ENCODE assay signal across 27 mouse cellular contexts in the genomic region with DNA sequence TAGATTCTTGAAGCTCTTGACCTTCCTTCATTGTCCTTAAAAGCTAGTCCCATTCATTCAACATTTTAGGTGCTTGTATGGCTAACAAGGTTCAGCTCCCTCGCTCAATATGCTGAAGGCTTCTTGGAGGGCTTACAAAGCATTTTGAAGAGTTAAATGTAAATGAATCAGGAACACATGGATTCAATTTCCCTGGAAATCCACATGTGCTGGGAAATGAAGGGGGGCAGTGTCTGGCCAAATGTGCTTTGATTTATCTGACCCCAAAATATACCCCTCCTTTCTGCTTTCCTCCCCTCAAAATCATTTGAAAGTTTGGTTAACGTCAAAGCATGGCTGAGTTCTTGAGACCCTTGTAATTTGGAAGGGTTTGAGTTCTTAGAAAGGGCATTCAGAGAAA.
A peak's percentile ranks its signal among the peaks of the same experiment; 100 is the strongest.
DNase-seq lines count a peak whose midpoint lies in the region; ATAC-seq and TF ChIP-seq lines count a peak whose summit lies in the region.
"Had no signal": no experiment of that assay in that cellular context is flagged by ENCODE, and none has a peak within 500 bp of the region (broad histone marks: within the 10 kb centered on the region; RNA-seq: fewer than 3 reads in every experiment).

No protein-coding gene starts in this region.

- H3K27ac ChIP-seq in hindbrain, embryonic 11.5 days (ENCODE audit: low read depth, low read length), result no peak overlapping the region
- H3K27ac ChIP-seq in hindbrain, embryonic 13.5 days, result no peak overlapping the region
- H3K27ac ChIP-seq in embryonic facial prominence, embryonic 11.5 days (replicated peaks; ENCODE audit: low read depth, low read length), result peak overlapping the region; percentile 65
- H3K27ac ChIP-seq in limb, embryonic 14.5 days (replicated peaks; ENCODE audit: low read depth, low read length), result no peak overlapping the region
- no peak overlapping the region for H3K27ac ChIP-seq in midbrain, embryonic 13.5 days
- H3K27ac ChIP-seq: hindbrain, embryonic 12.5 days; left cerebral cortex, adult 2 months; liver, embryonic 12.5 days had no signal

- H3K4me1 ChIP-seq in hindbrain, embryonic 11.5 days (replicated peaks; ENCODE audit: control insufficient read depth, insufficient read depth, low read length), result no peaks in the 10 kb centered on the region
- no peaks in the 10 kb centered on the region for H3K4me1 ChIP-seq in hindbrain, embryonic 13.5 days (replicated peaks)
- H3K4me1 ChIP-seq in embryonic facial prominence, embryonic 11.5 days (ENCODE audit: control insufficient read depth, insufficient read depth, low read length), result no peaks in the 10 kb centered on the region
- peaks cover 14% of the 10 kb centered on the region for H3K4me1 ChIP-seq in limb, embryonic 14.5 days (ENCODE audit: control insufficient read depth, insufficient read depth, low read length)
- no peaks in the 10 kb centered on the region for H3K4me1 ChIP-seq in midbrain, embryonic 13.5 days (replicated peaks)
- H3K4me1 ChIP-seq: liver, embryonic 12.5 days; megakaryocyte, embryonic 14.5 days had no signal

- H3K9me3 ChIP-seq in hindbrain, embryonic 11.5 days (ENCODE audit: control insufficient read depth, low read length), result no peaks in the 10 kb centered on the region
- H3K9me3 ChIP-seq in hindbrain, embryonic 13.5 days, result no peaks in the 10 kb centered on the region
- H3K9me3 ChIP-seq in embryonic facial prominence, embryonic 11.5 days (replicated peaks; ENCODE audit: control insufficient read depth, low read length), result no peaks in the 10 kb centered on the region
- no peaks in the 10 kb centered on the region for H3K9me3 ChIP-seq in limb, embryonic 14.5 days (ENCODE audit: control insufficient read depth, low read length)
- H3K9me3 ChIP-seq in midbrain, embryonic 13.5 days, result no peaks in the 10 kb centered on the region
- H3K9me3 ChIP-seq: hindbrain, embryonic 12.5 days; liver, embryonic 12.5 days; megakaryocyte, embryonic 14.5 days had no signal

- TF ChIP-seq POLR2A in limb, embryonic 14.5 days (IDR thresholded peaks at IDR 0.05; ENCODE audit: borderline replicate concordance, extremely low read depth, insufficient read depth, insufficient read length), result no peak

- no peaks in the 10 kb centered on the region for H3K27me3 ChIP-seq in hindbrain, embryonic 11.5 days (ENCODE audit: control insufficient read depth, insufficient read depth, low read length)
- H3K27me3 ChIP-seq in hindbrain, embryonic 13.5 days, result no peaks in the 10 kb centered on the region
- H3K27me3 ChIP-seq in embryonic facial prominence, embryonic 11.5 days (ENCODE audit: control insufficient read depth, insufficient read depth, low read length), result no peaks in the 10 kb centered on the region
- no peaks in the 10 kb centered on the region for H3K27me3 ChIP-seq in limb, embryonic 14.5 days (ENCODE audit: control insufficient read depth, insufficient read depth, low read length)
- no peaks in the 10 kb centered on the region for H3K27me3 ChIP-seq in midbrain, embryonic 13.5 days
- H3K27me3 ChIP-seq: hindbrain, embryonic 12.5 days; liver, embryonic 12.5 days; megakaryocyte, embryonic 14.5 days had no signal

- H3K36me3 ChIP-seq in hindbrain, embryonic 11.5 days (ENCODE audit: control insufficient read depth, insufficient read depth, low read length), result no peaks in the 10 kb centered on the region
- H3K36me3 ChIP-seq in hindbrain, embryonic 13.5 days, result no peaks in the 10 kb centered on the region
- H3K36me3 ChIP-seq in embryonic facial prominence, embryonic 11.5 days (replicated peaks; ENCODE audit: control insufficient read depth, insufficient read depth, low read depth, low read length), result no peaks in the 10 kb centered on the region
- H3K36me3 ChIP-seq in limb, embryonic 14.5 days (ENCODE audit: control insufficient read depth, insufficient read depth, low read length), result no peaks in the 10 kb centered on the region
- no peaks in the 10 kb centered on the region for H3K36me3 ChIP-seq in midbrain, embryonic 13.5 days
- H3K36me3 ChIP-seq: hindbrain, embryonic 12.5 days; liver, embryonic 12.5 days had no signal

- H3K9ac ChIP-seq in hindbrain, embryonic 11.5 days (ENCODE audit: low read depth, low read length), result no peak overlapping the region
- H3K9ac ChIP-seq in hindbrain, embryonic 13.5 days, result no peak overlapping the region
- no peak overlapping the region for H3K9ac ChIP-seq in embryonic facial prominence, embryonic 11.5 days (replicated peaks; ENCODE audit: low read length)
- H3K9ac ChIP-seq in limb, embryonic 14.5 days (ENCODE audit: low read depth, low read length, severe bottlenecking), result no peak overlapping the region
- no peak overlapping the region for H3K9ac ChIP-seq in midbrain, embryonic 13.5 days (replicated peaks)
- H3K9ac ChIP-seq: forebrain, postnatal 0 days; hindbrain, embryonic 12.5 days; liver, embryonic 12.5 days; liver, postnatal 0 days had no signal

- WGBS in hindbrain, embryonic 11.5 days, result 63% methylated on average over 2 of the region's 2 CpGs
- WGBS in hindbrain, embryonic 13.5 days, result 65% methylated on average over 2 of the region's 2 CpGs
- WGBS in embryonic facial prominence, embryonic 11.5 days, result 27% methylated on average over 2 of the region's 2 CpGs
- WGBS in limb, embryonic 14.5 days, result 11% methylated on average over 2 of the region's 2 CpGs
- WGBS in midbrain, embryonic 13.5 days, result 74% methylated on average over 2 of the region's 2 CpGs

- no peak overlapping the region for H3K4me2 ChIP-seq in hindbrain, embryonic 11.5 days (replicated peaks; ENCODE audit: low read depth, low read length)
- H3K4me2 ChIP-seq in hindbrain, embryonic 13.5 days, result no peak overlapping the region
- no peak overlapping the region for H3K4me2 ChIP-seq in embryonic facial prominence, embryonic 11.5 days (ENCODE audit: low read depth, low read length)
- H3K4me2 ChIP-seq in limb, embryonic 14.5 days (replicated peaks; ENCODE audit: low read depth, low read length, severe bottlenecking), result no peak overlapping the region
- no peak overlapping the region for H3K4me2 ChIP-seq in midbrain, embryonic 13.5 days (replicated peaks)
- H3K4me2 ChIP-seq: hindbrain, embryonic 12.5 days; liver, embryonic 12.5 days had no signal

- peak; percentile 6 for DNase-seq in hindbrain, embryonic 11.5 days (ENCODE audit: low spot score)
- peak; percentile 89 for DNase-seq in embryonic facial prominence, embryonic 11.5 days (ENCODE audit: low spot score)
- DNase-seq in hindlimb bud, embryonic 11.5 days (ENCODE audit: extremely low spot score, low read depth, low spot score), result peak; percentile 80
- peak; percentile 39 for DNase-seq in limb, embryonic 14.5 days (ENCODE audit: low spot score)
- DNase-seq in adrenal gland, postnatal 14 days, result no peak
- DNase-seq in thymus, adult 18-20 months, result no peak
- DNase-seq: adrenal gland, postnatal 36 days; cerebellum, adult 18-20 months; cerebellum, postnatal 14 days; forebrain, postnatal 0 days; gastrocnemius, postnatal 10 days; kidney, adult 9 months; liver, postnatal 0 days; lung, postnatal 4 days; midbrain, embryonic 14.5 days; right cerebral cortex, postnatal 25 days; thymus, adult 2 months; thymus, postnatal 4 days had no signal

- no peak for ATAC-seq in hindbrain, embryonic 11.5 days (ENCODE audit: low FRiP score)
- no peak for ATAC-seq in hindbrain, embryonic 13.5 days (ENCODE audit: low FRiP score)
- 0 out of 2 replicates have a peak, but pooled peaks have one; percentile 29 for ATAC-seq in embryonic facial prominence, embryonic 11.5 days (replicated peaks; ENCODE audit: insufficient number of reproducible peaks, low FRiP score, low TSS enrichment, low read depth)
- no peak for ATAC-seq in limb, embryonic 14.5 days (ENCODE audit: low FRiP score, low read depth)
- no peak for ATAC-seq in midbrain, embryonic 13.5 days
- ATAC-seq: CD4-positive, CD25-positive, alpha-beta regulatory T cell, adult 4 months; forebrain, postnatal 0 days; intestine, postnatal 0 days; liver, embryonic 12.5 days; liver, postnatal 0 days; lung, postnatal 0 days had no signal

- no peak overlapping the region for H3K4me3 ChIP-seq in hindbrain, embryonic 11.5 days (ENCODE audit: low read depth, low read length)
- H3K4me3 ChIP-seq in hindbrain, embryonic 13.5 days, result no peak overlapping the region
- no peak overlapping the region for H3K4me3 ChIP-seq in embryonic facial prominence, embryonic 11.5 days (ENCODE audit: low read depth, low read length)
- H3K4me3 ChIP-seq in limb, embryonic 14.5 days (replicated peaks; ENCODE audit: low read length), result no peak overlapping the region
- H3K4me3 ChIP-seq in midbrain, embryonic 13.5 days (replicated peaks), result no peak overlapping the region
- H3K4me3 ChIP-seq: hindbrain, embryonic 12.5 days; left cerebral cortex, adult 2 months; liver, embryonic 12.5 days; megakaryocyte, embryonic 14.5 days had no signal

Comparison
In these comparisons a context has a peak if more than half of its experiments do, and no peak if none do; other contexts are left out.
1. DNase-seq: peak in hindbrain, embryonic 11.5 days (single experiment), embryonic facial prominence, embryonic 11.5 days (single experiment), hindlimb bud, embryonic 11.5 days (single experiment) and limb, embryonic 14.5 days (single experiment); none in adrenal gland, postnatal 14 days (single experiment) and thymus, adult 18-20 months (0 of 2).